Mouse (Mus musculus): ENCODE results near the gene Gm10638. TPM values are rescaled to one million over a fixed set of nuclear protein-coding genes. Genes with fewer than 3 reads are reported as not detected.

Gene Gm10638
- 1 to 10 TPM; 2.3 to 2.5 TPM for total RNA-seq (2021)

GRCm38 (mm10) chr8:86745221-86745934 is at the start of gene Gm10638, which contains the start of gene Siah1a:
Gene Gm10638, plus strand, starts transcription at chr8:86745699.
Gene Siah1a, minus strand, starts transcription at chr8:86745934.
- intact Hi-C loops (cut with DNase I), result loop anchor here (10.0 kb wide), 2 partner anchors 101 to 139 kb away; partner anchors contain the start of gene N4bp1
- DNase-seq, result peak; percentile 59

- no peak for DNase-seq
Observed at GRCm38 (mm10) chr8:86695703-86696102, 49.8 kb upstream of the Gm10638 start.

GRCm38 (mm10) chr8:86698811-86699421 is 46.6 kb upstream of the Gm10638 start:
- DNase-seq, result no peak
- intact Hi-C loops (cut with DNase I), result no loop called here

More at GRCm38 (mm10) chr8:86695703-86696102, 49.8 kb upstream of the Gm10638 start:
- intact Hi-C loops (cut with DNase I), result no loop called here

- no peak for DNase-seq
- intact Hi-C loops (cut with DNase I), result no loop called here
Observed at GRCm38 (mm10) chr8:86699471-86699870, 46.0 kb upstream of the Gm10638 start.

GRCm38 (mm10) chr8:86702453-86702852 is 43.0 kb upstream of the Gm10638 start:
- intact Hi-C loops (cut with DNase I), result no loop called here

GRCm38 (mm10) chr8:86705317-86705716 is 40.2 kb upstream of the Gm10638 start:
- intact Hi-C loops (cut with DNase I), result no loop called here
- no peak for DNase-seq

More at GRCm38 (mm10) chr8:86702453-86702852, 43.0 kb upstream of the Gm10638 start:
- no peak for DNase-seq

- no peak for DNase-seq
- intact Hi-C loops (cut with DNase I), result no loop called here
Observed at GRCm38 (mm10) chr8:86706756-86707155, 38.7 kb upstream of the Gm10638 start.

- no peak for DNase-seq
- intact Hi-C loops (cut with DNase I), result no loop called here
Observed at GRCm38 (mm10) chr8:86707873-86708272, 37.6 kb upstream of the Gm10638 start.

- intact Hi-C loops (cut with DNase I), result no loop called here
- DNase-seq, result no peak
Observed at GRCm38 (mm10) chr8:86712594-86712993, 32.9 kb upstream of the Gm10638 start.

- DNase-seq, result peak; percentile 72
- intact Hi-C loops (cut with DNase I), result no loop called here
Observed at GRCm38 (mm10) chr8:86713407-86714188, 31.9 kb upstream of the Gm10638 start.

GRCm38 (mm10) chr8:86718332-86718994 is 27.0 kb upstream of the Gm10638 start:
- intact Hi-C loops (cut with DNase I), result no loop called here
- DNase-seq, result no peak

- no peak for DNase-seq
- intact Hi-C loops (cut with DNase I), result no loop called here
Observed at GRCm38 (mm10) chr8:86719368-86719767, 26.1 kb upstream of the Gm10638 start.

- intact Hi-C loops (cut with DNase I), result no loop called here
- DNase-seq, result no peak
Observed at GRCm38 (mm10) chr8:86720756-86721459, 24.6 kb upstream of the Gm10638 start.

GRCm38 (mm10) chr8:86721490-86721889 is 24.0 kb upstream of the Gm10638 start:
- intact Hi-C loops (cut with DNase I), result no loop called here
- DNase-seq, result no peak

- intact Hi-C loops (cut with DNase I), result no loop called here
- DNase-seq, result no peak
Observed at GRCm38 (mm10) chr8:86726959-86727358, 18.5 kb upstream of the Gm10638 start.

- intact Hi-C loops (cut with DNase I), result no loop called here
- no peak for DNase-seq
Observed at GRCm38 (mm10) chr8:86728224-86728950, 17.1 kb upstream of the Gm10638 start.

GRCm38 (mm10) chr8:86730303-86730702 is 15.2 kb upstream of the Gm10638 start:
- intact Hi-C loops (cut with DNase I), result no loop called here
- DNase-seq, result no peak

- intact Hi-C loops (cut with DNase I), result no loop called here
- no peak for DNase-seq
Observed at GRCm38 (mm10) chr8:86730860-86731259, 14.6 kb upstream of the Gm10638 start.

GRCm38 (mm10) chr8:86734171-86734570 is 11.3 kb upstream of the Gm10638 start:
- intact Hi-C loops (cut with DNase I), result no loop called here
- DNase-seq, result no peak

GRCm38 (mm10) chr8:86734954-86735353 is 10.5 kb upstream of the Gm10638 start:
- DNase-seq, result no peak
- intact Hi-C loops (cut with DNase I), result no loop called here
